Mouse (Mus musculus): ENCODE measurements around the gene Tigit. TPM values are rescaled to one million over a fixed set of nuclear protein-coding genes. Genes with fewer than 3 reads are reported as not detected.

Tigit gene
- polyA plus RNA-seq, 1 experiment from 2014 or later: 0.21 TPM

GRCm38 (mm10) chr16:43695852-43696251, 31.9 kb upstream of the Tigit start:
- Histone ChIP-seq H3K4me1 (no peaks in the 10 kb centered on the region), H3K4me2 (no peak overlapping the region), H3K4me3 (no peak overlapping the region), H3K36me3 (no peaks in the 10 kb centered on the region), H3K9ac (no peak overlapping the region), H3K9me3 (no peaks in the 10 kb centered on the region), H3K27me3 (no peaks in the 10 kb centered on the region), H3K27ac (no peak overlapping the region)
- ATAC-seq (ENCODE audit: borderline replicate concordance, extremely low read depth, low FRiP score, low TSS enrichment): no peak
- 60% methylated on average over 7 of the region's 7 CpGs for WGBS

- ATAC-seq (ENCODE audit: borderline replicate concordance, extremely low read depth, low FRiP score, low TSS enrichment): no peak
- 85% methylated on average over 11 of the region's 11 CpGs for WGBS
- no peak overlapping the region for H3K27ac ChIP-seq
These were observed 30.2 kb upstream of the Tigit start for GRCm38 (mm10) chr16:43694104-43694503.

DNA sequence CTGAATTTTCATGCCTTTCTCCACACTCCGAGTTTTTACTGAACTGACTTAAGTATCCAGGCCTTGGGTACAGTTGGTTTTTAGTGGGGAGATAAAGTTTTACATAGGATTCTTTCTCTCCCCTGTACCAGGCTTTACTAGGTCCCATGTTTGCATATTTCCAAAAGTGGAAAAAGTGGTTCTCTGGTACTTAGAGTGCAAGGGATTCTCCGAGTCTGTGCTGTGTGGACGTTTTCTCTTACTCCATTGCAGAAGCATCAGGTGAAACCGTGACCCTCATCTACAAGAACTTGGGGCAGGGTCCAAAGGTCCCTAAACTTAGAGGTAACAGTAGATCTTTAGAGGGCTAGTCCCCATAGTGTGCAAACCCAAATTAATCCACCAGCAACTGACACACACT, 28.7 kb upstream of the Tigit start:
- Histone ChIP-seq H3K9ac (no peak overlapping the region), H3K9me3 (no peaks in the 10 kb centered on the region), H3K4me2 (no peak overlapping the region), H3K36me3 (no peaks in the 10 kb centered on the region), H3K4me3 (no peak overlapping the region), H3K27ac (no peak overlapping the region), H3K27me3 (no peaks in the 10 kb centered on the region), H3K4me1 (no peaks in the 10 kb centered on the region)
- 80% methylated on average over 4 of the region's 4 CpGs for WGBS
- no peak for ATAC-seq (ENCODE audit: borderline replicate concordance, extremely low read depth, low FRiP score, low TSS enrichment)

More at GRCm38 (mm10) chr16:43694104-43694503, 30.2 kb upstream of the Tigit start:
- H3K27me3 ChIP-seq: no peaks in the 10 kb centered on the region
- no peak overlapping the region for H3K4me2 ChIP-seq
- H3K9me3 ChIP-seq: no peaks in the 10 kb centered on the region
- H3K36me3 ChIP-seq: no peaks in the 10 kb centered on the region
- H3K4me1 ChIP-seq: no peaks in the 10 kb centered on the region
- no peak overlapping the region for H3K4me3 ChIP-seq
- no peak overlapping the region for H3K9ac ChIP-seq

DNA sequence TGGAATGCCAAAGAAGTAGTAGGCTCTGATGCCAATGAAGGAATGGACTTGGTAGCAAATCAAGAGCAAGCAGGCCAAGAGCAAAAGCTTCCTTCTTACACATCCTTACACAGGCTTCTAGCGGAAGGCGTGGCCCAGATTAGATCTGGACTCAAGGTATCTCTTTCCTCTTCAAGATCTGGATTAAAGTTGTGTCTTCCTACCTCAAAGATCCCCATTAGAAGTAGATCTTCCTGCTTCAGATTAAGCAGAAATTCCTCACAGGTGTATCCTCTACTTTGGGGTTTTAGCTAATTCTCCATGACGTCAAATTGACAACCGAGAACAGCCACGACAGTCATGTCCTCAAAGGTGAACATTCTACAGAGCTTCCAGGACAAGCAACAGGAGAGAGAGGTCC, 27.8 kb upstream of the Tigit start:
- ATAC-seq (ENCODE audit: borderline replicate concordance, extremely low read depth, low FRiP score, low TSS enrichment): no peak
- 91% methylated on average over 5 of the region's 5 CpGs for WGBS
- Histone ChIP-seq H3K27me3 (no peaks in the 10 kb centered on the region), H3K36me3 (no peaks in the 10 kb centered on the region), H3K27ac (no peak overlapping the region), H3K4me1 (no peaks in the 10 kb centered on the region), H3K4me2 (no peak overlapping the region), H3K4me3 (no peak overlapping the region), H3K9me3 (no peaks in the 10 kb centered on the region), H3K9ac (no peak overlapping the region)

DNA sequence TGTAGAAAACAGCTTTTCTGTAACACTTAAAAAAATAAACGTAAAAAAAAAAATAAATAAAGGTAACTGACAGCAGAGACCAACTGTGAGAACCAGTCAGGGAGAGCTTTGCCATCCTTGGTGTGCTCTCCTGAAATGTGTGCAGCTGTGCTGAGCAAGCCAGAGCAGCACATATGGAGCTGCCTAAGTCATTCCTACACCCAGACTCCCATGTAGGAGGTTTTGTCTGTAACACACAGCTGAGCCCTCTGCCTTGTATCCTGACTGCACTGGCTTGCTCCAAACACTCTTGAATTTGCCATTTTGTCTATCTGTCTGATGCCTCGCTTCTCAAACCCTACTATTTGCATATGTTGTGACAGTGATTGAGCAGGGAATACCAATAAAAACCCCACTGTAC, 27.0 kb upstream of the Tigit start:
- H3K4me1 ChIP-seq: no peaks in the 10 kb centered on the region
- H3K9ac ChIP-seq: no peak overlapping the region
- no peak overlapping the region for H3K27ac ChIP-seq
- WGBS: 56% methylated on average over 2 of the region's 2 CpGs
- H3K4me2 ChIP-seq: no peak overlapping the region
- no peaks in the 10 kb centered on the region for H3K27me3 ChIP-seq
- H3K9me3 ChIP-seq: no peaks in the 10 kb centered on the region
- no peaks in the 10 kb centered on the region for H3K36me3 ChIP-seq
- H3K4me3 ChIP-seq: no peak overlapping the region
- ATAC-seq (ENCODE audit: borderline replicate concordance, extremely low read depth, low FRiP score, low TSS enrichment): no peak

- H3K9ac ChIP-seq: no peak overlapping the region
- H3K27ac ChIP-seq: no peak overlapping the region
- H3K4me3 ChIP-seq: no peak overlapping the region
- 81% methylated on average over 3 of the region's 3 CpGs for WGBS
- H3K4me2 ChIP-seq: no peak overlapping the region
- H3K9me3 ChIP-seq: no peaks in the 10 kb centered on the region
- H3K36me3 ChIP-seq: no peaks in the 10 kb centered on the region
- no peaks in the 10 kb centered on the region for H3K27me3 ChIP-seq
- H3K4me1 ChIP-seq: no peaks in the 10 kb centered on the region
- ATAC-seq (ENCODE audit: borderline replicate concordance, extremely low read depth, low FRiP score, low TSS enrichment): no peak
These were observed 26.3 kb upstream of the Tigit start for GRCm38 (mm10) chr16:43690211-43690690.

- no peaks in the 10 kb centered on the region for H3K4me1 ChIP-seq
- ATAC-seq (ENCODE audit: borderline replicate concordance, extremely low read depth, low FRiP score, low TSS enrichment): no peak
- no peaks in the 10 kb centered on the region for H3K27me3 ChIP-seq
- no peaks in the 10 kb centered on the region for H3K9me3 ChIP-seq
- WGBS: 74% methylated on average over 2 of the region's 2 CpGs
- H3K36me3 ChIP-seq: no peaks in the 10 kb centered on the region
- H3K9ac ChIP-seq: no peak overlapping the region
- no peak overlapping the region for H3K4me2 ChIP-seq
- H3K4me3 ChIP-seq: no peak overlapping the region
- H3K27ac ChIP-seq: no peak overlapping the region
These were observed 24.0 kb upstream of the Tigit start for GRCm38 (mm10) chr16:43687968-43688367.

DNA sequence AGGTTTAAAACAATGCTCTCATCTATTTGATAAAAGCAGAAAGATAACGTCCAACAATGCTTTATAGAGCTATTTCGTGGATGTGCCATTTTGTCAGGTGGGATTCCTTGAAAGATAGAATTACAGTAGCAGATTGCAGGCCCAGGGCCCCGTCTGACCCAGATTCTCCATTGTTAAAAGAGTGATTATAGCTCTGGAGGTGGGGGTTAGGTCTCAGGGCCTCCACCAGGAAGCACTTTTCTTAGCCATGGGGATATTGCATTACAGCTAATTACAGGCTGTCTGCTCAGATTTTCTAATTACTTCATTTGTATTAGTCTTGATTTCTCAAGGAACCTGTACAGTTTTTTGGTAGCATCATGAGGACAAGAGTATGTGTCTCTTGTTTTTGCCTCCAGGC, 10.5 kb upstream of the Tigit start:
- WGBS: 64% methylated on average over 3 of the region's 3 CpGs
- no peak for ATAC-seq (ENCODE audit: borderline replicate concordance, extremely low read depth, low FRiP score, low TSS enrichment)
- no peaks in the 10 kb centered on the region for H3K4me1 ChIP-seq

GRCm38 (mm10) chr16:43672697-43673096, 8.8 kb upstream of the Tigit start:
- Histone ChIP-seq H3K4me2 (no peak overlapping the region), H3K9ac (no peak overlapping the region), H3K27ac (no peak overlapping the region), H3K36me3 (no peaks in the 10 kb centered on the region), H3K9me3 (no peaks in the 10 kb centered on the region), H3K4me1 (no peaks in the 10 kb centered on the region), H3K27me3 (no peaks in the 10 kb centered on the region), H3K4me3 (no peak overlapping the region)
- no peak for ATAC-seq (ENCODE audit: borderline replicate concordance, extremely low read depth, low FRiP score, low TSS enrichment)

More for the DNA sequence above, 10.5 kb upstream of the Tigit start:
- Histone ChIP-seq H3K4me2 (no peak overlapping the region), H3K9ac (no peak overlapping the region), H3K9me3 (no peaks in the 10 kb centered on the region), H3K36me3 (no peaks in the 10 kb centered on the region), H3K27me3 (no peaks in the 10 kb centered on the region), H3K4me3 (no peak overlapping the region), H3K27ac (no peak overlapping the region)

DNA sequence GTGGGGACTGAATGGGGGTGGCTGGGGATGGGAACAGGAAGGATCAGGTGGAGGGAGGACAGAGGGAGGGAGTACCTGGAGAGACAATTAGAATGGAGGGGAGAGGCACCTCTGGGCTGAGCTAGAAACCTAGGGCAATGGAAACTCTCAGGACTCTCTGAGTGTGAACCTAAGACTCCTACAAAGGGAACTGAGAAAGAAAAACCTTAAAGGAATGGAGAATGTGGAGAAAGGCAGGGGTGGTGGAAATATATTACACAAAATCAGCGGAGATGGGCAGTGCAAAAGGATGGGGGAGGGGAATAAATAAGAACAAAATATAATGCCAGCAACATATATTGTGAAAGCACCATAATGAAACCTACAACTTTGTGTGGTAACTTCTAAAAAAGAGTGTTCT, 8.0 kb upstream of the Tigit start:
- H3K4me3 ChIP-seq: no peak overlapping the region
- 88% methylated on average over 1 of the region's 1 CpGs for WGBS
- no peak for ATAC-seq (ENCODE audit: borderline replicate concordance, extremely low read depth, low FRiP score, low TSS enrichment)
- no peaks in the 10 kb centered on the region for H3K36me3 ChIP-seq
- no peak overlapping the region for H3K9ac ChIP-seq
- H3K27ac ChIP-seq: no peak overlapping the region
- no peaks in the 10 kb centered on the region for H3K27me3 ChIP-seq
- H3K4me1 ChIP-seq: no peaks in the 10 kb centered on the region
- no peaks in the 10 kb centered on the region for H3K9me3 ChIP-seq
- no peak overlapping the region for H3K4me2 ChIP-seq

GRCm38 (mm10) chr16:43668294-43668693, 4.3 kb upstream of the Tigit start:
- no peak for ATAC-seq (ENCODE audit: borderline replicate concordance, extremely low read depth, low FRiP score, low TSS enrichment)

DNA sequence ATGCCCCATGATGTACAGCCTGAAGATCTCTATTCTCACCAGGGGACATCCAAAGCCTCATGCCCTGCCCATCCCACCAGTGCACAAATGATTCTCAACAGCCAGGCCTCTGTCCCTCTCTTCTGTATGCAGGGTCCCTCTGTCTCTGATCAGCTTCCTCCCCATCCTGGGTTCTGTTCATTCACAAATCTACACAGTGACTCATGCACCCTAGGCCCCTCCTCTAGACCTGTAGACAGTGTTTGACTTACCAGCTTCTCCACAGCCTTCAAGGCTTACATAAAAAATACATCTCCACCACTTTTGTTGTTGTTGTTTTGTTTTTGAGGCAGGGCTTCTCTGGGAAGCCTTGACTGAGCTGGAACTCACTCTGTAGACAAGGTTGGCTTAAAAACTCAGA, 915 bp upstream of the Tigit start:
- Histone ChIP-seq H3K27me3 (no peaks in the 10 kb centered on the region), H3K9me3 (no peaks in the 10 kb centered on the region), H3K9ac (no peak overlapping the region), H3K27ac (no peak overlapping the region), H3K4me2 (no peak overlapping the region), H3K4me1 (no peaks in the 10 kb centered on the region), H3K36me3 (no peaks in the 10 kb centered on the region), H3K4me3 (no peak overlapping the region)
- no peak for ATAC-seq (ENCODE audit: borderline replicate concordance, extremely low read depth, low FRiP score, low TSS enrichment)

More at GRCm38 (mm10) chr16:43668294-43668693, 4.3 kb upstream of the Tigit start:
- H3K4me3 ChIP-seq: no peak overlapping the region
- no peak overlapping the region for H3K4me2 ChIP-seq
- no peaks in the 10 kb centered on the region for H3K4me1 ChIP-seq
- H3K27ac ChIP-seq: no peak overlapping the region
- H3K27me3 ChIP-seq: no peaks in the 10 kb centered on the region
- no peak overlapping the region for H3K9ac ChIP-seq
- no peaks in the 10 kb centered on the region for H3K36me3 ChIP-seq
- no peaks in the 10 kb centered on the region for H3K9me3 ChIP-seq
- WGBS: 94% methylated on average over 3 of the region's 3 CpGs
